Mouse (Mus musculus) heart, embryonic 13.5 days (tissue): ENCODE data around the gene Wwc1. TPM values are rescaled to one million over a fixed set of nuclear protein-coding genes. Genes with fewer than 3 reads are reported as not detected.

Experiments used
- ATAC-seq: fragments of 200-750 bp; cut with Nextera tagmentation; 2 replicates; pipeline ENCODE4 v1.8.0; 2017; ENCODE audit warnings: moderate TSS enrichment; ENCODE audit not compliant: insufficient number of reproducible peaks, low FRiP score, low TSS enrichment; ENCODE audit errors: extremely low read depth
- H3K27ac ChIP-seq: fragments of 300-500 bp; sonication (generic); replicated peaks from 2 replicates; pipeline ENCODE4 v1.5.1; 2015; ENCODE audit warnings: moderate library complexity, mild to moderate bottlenecking, inconsistent platforms
- H3K27me3 ChIP-seq: fragments of 300-500 bp; sonication (generic); replicated peaks from 2 replicates; pipeline ENCODE4 v1.6.1; 2015; ENCODE audit warnings: mild to moderate bottlenecking, inconsistent platforms
- H3K36me3 ChIP-seq: fragments of 300-500 bp; sonication (generic); 2 replicates; pipeline ENCODE4 v1.6.1; 2015; ENCODE audit warnings: mild to moderate bottlenecking, inconsistent platforms
- H3K4me1 ChIP-seq: fragments of 300-500 bp; sonication (generic); 2 replicates; pipeline ENCODE4 v1.6.1; 2015; ENCODE audit warnings: inconsistent platforms
- H3K4me2 ChIP-seq: fragments of 300-500 bp; sonication (generic); 2 replicates; pipeline ENCODE4 v1.6.1; 2015; ENCODE audit warnings: inconsistent platforms, mild to moderate bottlenecking, moderate library complexity
- H3K4me3 ChIP-seq: fragments of 300-500 bp; sonication (generic); 2 replicates; pipeline ENCODE4 v1.5.1; 2015; ENCODE audit warnings: moderate library complexity, mild to moderate bottlenecking, inconsistent platforms
- H3K9ac ChIP-seq: fragments of 300-500 bp; sonication (generic); 2 replicates; pipeline ENCODE4 v1.6.1; 2015; ENCODE audit warnings: inconsistent platforms, mild to moderate bottlenecking, moderate library complexity
- H3K9me3 ChIP-seq: fragments of 300-500 bp; sonication (generic); 2 replicates; pipeline ENCODE4 v1.6.1; 2016; ENCODE audit warnings: inconsistent platforms
- WGBS: fragments of 180-500 bp; shearing (Covaris S2); methylation state at CpG from one replicate; pipeline ENCODE4 v1.1.7; 2015; ENCODE audit warnings: mixed read lengths; 5-methylcytosine and 5-hydroxymethylcytosine counted together
- polyA plus RNA-seq: library from polyadenylated mRNA; unstranded; fragments of >200 nt; fragmentation: Nextera tagmentation; extraction: Ambion mirVana; gene quantifications from 2 replicates; pipeline ENCODE4 v1.2.1, GENCODE M21; 2015

The Wwc1 gene
- polyA plus RNA-seq, 1 experiment from 2014 or later, result 1.0 TPM

DNA sequence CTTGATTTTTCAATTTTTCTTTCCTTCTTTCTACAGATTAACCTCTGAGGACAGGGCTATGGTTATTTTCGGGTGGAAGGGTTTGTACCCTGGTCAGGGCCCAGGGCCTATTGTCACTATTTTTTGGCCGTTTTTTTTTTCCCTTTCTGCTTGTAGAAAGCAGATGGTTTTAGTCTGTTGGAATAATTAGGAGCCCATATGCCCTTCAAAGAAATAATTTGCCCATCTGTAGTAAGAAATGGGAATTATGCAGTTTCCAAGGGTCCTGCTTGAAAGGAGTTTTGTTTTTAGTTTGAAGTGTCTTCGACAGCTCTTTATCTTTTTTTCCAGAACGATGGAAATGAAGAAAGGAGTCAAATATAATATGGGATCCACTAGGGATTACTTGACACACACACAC is 9.6 kb upstream of the Wwc1 start:
- Histone ChIP-seq H3K4me3 (no peak overlapping the region), H3K4me2 (no peak overlapping the region)
- WGBS, result 62% methylated on average over 4 of the region's 4 CpGs

DNA sequence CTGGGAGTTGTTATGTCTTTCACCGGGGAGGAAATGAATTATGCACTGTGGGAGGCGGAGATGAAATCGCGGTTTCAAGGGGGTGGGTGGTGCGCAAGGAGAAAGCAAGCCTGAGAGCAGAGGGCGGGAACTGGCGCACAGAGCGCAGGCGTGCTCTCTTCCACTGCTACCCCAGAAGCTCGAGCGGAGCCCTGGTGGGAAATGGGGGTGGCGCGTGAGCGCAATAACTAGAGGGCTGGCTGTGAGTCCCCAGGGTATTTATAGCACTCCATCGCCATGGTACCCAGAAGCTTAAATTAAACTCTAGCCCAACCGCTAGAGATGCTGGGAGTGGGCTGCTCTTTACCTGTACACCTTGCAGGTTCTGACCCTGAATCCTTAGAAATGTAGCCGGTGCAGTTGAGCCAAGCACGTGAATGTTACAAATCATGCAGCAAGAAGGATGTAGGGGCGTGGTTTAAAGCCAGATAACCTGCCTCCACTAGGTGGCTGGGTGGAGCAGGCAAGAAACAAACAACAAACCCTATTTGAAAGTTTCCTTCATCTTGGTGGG is 5.6 kb upstream of the Wwc1 start:
- peak overlapping the region; percentile 70 for H3K4me2 ChIP-seq
- ATAC-seq, result no peak
- H3K4me3 ChIP-seq, result peak overlapping the region; percentile 42
- H3K27ac ChIP-seq, result peak overlapping the region; percentile 26; the same call in 1 of the 2 replicates
- peaks cover 44% of the 10 kb centered on the region for H3K27me3 ChIP-seq
- H3K9me3 ChIP-seq, result no peaks in the 10 kb centered on the region
- H3K36me3 ChIP-seq, result no peaks in the 10 kb centered on the region
- H3K9ac ChIP-seq, result peak overlapping the region; percentile 68
- peaks cover 15% of the 10 kb centered on the region for H3K4me1 ChIP-seq
- 1% methylated on average over 19 of the region's 19 CpGs for WGBS

More for the DNA sequence above, 9.6 kb upstream of the Wwc1 start:
- Histone ChIP-seq H3K36me3 (no peaks in the 10 kb centered on the region), H3K4me1 (peaks cover 15% of the 10 kb centered on the region), H3K27me3 (peaks cover 26% of the 10 kb centered on the region; the same call in 1 of the 2 replicates), H3K27ac (no peak overlapping the region), H3K9me3 (no peaks in the 10 kb centered on the region), H3K9ac (no peak overlapping the region)
- ATAC-seq, result no peak

DNA sequence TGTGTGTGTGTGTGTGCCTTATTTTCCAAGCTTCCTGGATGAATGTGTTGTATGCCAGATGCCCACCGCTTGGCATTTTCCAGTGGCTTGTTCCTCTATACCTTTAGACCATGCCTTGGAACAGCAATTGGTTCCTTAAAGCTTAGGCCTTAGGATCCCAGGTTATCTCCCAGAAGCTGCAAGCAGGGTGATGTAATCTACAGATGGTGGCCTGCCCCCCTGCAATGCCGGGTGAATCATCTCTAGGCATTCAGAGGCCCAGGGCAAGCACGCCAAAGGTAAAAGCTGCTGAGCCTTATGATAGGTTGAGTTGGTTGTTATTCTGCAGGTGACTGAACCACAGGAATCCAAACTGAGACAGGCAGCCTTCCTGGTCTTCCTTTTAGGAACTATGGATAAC is 2.4 kb upstream of the Wwc1 start:
- Histone ChIP-seq H3K27ac (no peak overlapping the region), H3K27me3 (peaks cover 62% of the 10 kb centered on the region), H3K9me3 (no peaks in the 10 kb centered on the region), H3K9ac (no peak overlapping the region), H3K36me3 (no peaks in the 10 kb centered on the region), H3K4me3 (no peak overlapping the region), H3K4me1 (peaks cover 29% of the 10 kb centered on the region), H3K4me2 (no peak overlapping the region)
- WGBS, result 63% methylated on average over 3 of the region's 3 CpGs
- ATAC-seq, result no peak

DNA sequence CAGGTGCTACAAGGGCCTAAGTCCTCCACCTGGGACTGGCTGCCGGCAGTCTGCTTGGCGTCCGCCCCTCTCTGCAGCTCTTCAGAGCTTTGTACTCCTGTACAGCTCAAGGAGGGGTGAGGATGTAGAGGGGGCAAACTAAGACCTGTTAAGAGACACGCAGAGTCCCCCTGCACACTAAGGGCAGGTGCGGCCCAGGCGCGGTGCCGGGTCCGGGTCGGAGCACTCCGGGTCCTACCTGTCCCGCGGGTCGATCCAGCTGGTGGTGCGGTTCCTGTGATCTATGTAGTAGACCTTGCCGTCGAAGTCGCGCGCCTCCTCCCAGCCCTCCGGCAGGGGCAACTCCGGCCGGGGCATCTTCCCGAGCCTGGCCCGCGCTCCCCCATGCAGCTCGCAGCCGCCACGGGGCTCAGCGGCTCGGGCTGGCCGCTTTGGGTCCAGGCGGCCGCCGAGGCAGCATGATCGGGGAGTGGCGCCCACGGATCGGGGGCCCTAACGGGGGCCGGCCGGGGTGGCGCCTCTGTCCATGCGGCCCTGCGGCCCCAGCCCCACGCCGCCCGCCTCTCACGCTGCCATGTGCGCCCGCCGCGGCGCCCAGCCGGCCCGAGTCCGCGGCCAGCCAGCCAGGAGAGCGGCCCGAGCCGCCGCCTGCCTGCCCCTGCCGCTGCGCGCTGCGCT is 455 bp downstream of the Wwc1 start:
- Histone ChIP-seq H3K4me3 (peak overlapping the region; percentile 82), H3K27ac (peak overlapping the region; percentile 32; the same call in 1 of the 2 replicates), H3K27me3 (peaks cover 55% of the 10 kb centered on the region), H3K4me2 (peak overlapping the region; percentile 98), H3K9me3 (no peaks in the 10 kb centered on the region), H3K36me3 (no peaks in the 10 kb centered on the region), H3K9ac (peak overlapping the region; percentile 85), H3K4me1 (peaks cover 17% of the 10 kb centered on the region)
- under 1% methylated on average over 45 of the region's 66 CpGs for WGBS
- ATAC-seq, result 0 out of 2 replicates have a peak, but pooled peaks have one; percentile 14

DNA sequence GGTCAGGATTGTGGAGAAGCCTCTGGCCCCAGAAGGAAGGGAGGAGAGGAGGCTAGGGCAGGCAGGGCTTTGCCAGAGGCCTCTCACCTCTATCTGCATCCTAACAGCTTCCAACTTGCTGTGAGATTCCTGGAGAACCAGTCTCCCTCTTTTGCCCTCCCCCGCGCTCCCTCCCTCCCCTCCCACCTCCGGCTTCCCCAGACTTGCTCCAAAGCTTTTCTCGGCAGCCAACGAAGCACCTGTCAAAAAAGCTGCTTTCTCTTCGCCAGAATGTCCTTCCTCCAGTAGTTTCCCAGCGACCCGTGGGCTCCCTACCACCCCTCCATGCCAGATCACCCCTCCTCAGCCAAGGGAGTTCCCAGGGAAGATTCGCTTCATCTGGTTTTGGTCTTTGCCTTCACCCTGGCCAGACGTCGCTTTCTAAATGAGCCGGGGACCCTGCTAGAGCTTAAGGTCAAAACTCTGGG is 1.0 kb downstream of the Wwc1 start:
- H3K4me3 ChIP-seq, result peak overlapping the region; percentile 82
- peaks cover 17% of the 10 kb centered on the region for H3K4me1 ChIP-seq
- H3K9ac ChIP-seq, result peak overlapping the region; percentile 85
- H3K27me3 ChIP-seq, result peaks cover 52% of the 10 kb centered on the region
- H3K4me2 ChIP-seq, result peak overlapping the region; percentile 98
- no peak overlapping the region for H3K27ac ChIP-seq
- no peaks in the 10 kb centered on the region for H3K9me3 ChIP-seq
- no peaks in the 10 kb centered on the region for H3K36me3 ChIP-seq
- no peak for ATAC-seq
- 2% methylated on average over 11 of the region's 12 CpGs for WGBS

DNA sequence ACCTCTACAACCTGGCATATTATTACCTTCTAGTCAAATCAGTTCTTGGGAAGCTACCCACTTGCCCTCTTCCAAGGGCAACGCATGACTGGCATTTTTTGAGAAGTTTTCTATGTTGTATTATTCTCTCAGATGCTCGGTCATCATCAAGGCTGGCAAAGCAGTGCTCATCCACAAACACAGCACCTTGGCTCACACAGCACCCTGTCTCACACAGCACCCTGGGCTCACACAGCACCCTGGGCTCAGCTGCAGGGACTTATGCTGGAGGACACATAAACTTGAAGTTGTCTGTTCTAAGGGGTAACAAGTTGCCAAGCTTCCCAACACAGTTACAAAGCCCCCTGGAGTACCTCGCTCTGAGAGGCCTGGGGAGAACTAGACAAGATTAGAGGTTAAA is 2.5 kb downstream of the Wwc1 start:
- Histone ChIP-seq H3K4me2 (no peak overlapping the region), H3K4me1 (peaks cover 20% of the 10 kb centered on the region), H3K36me3 (no peaks in the 10 kb centered on the region), H3K9me3 (no peaks in the 10 kb centered on the region), H3K27ac (no peak overlapping the region), H3K9ac (no peak overlapping the region), H3K27me3 (peaks cover 57% of the 10 kb centered on the region), H3K4me3 (no peak overlapping the region)
- WGBS, result 79% methylated on average over 3 of the region's 3 CpGs
- no peak for ATAC-seq

DNA sequence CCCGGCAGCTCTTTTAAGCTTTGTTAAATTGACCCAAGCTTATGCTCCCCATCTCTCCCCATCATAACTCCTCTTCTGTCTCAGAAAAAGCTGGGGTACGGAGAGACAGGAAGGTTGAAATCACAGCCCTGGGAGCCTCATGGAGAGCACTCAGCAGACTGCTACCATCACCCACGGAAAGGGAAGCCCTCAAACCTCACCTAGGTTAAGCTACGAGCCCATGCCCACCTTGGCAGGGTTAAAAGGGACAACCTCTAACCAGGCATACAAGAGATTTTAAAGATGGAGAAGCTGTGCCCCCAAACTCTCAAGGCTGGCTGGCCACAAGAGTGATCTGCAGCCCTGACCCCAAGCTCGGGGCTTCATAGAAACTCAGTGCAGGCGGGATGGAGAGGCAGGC is 3.2 kb downstream of the Wwc1 start:
- H3K9ac ChIP-seq, result no peak overlapping the region
- no peak for ATAC-seq
- 65% methylated on average over 6 of the region's 6 CpGs for WGBS
- no peaks in the 10 kb centered on the region for H3K9me3 ChIP-seq
- peaks cover 59% of the 10 kb centered on the region for H3K27me3 ChIP-seq
- peaks cover 27% of the 10 kb centered on the region for H3K4me1 ChIP-seq
- H3K27ac ChIP-seq, result no peak overlapping the region
- H3K4me2 ChIP-seq, result no peak overlapping the region
- no peak overlapping the region for H3K4me3 ChIP-seq
- no peaks in the 10 kb centered on the region for H3K36me3 ChIP-seq

DNA sequence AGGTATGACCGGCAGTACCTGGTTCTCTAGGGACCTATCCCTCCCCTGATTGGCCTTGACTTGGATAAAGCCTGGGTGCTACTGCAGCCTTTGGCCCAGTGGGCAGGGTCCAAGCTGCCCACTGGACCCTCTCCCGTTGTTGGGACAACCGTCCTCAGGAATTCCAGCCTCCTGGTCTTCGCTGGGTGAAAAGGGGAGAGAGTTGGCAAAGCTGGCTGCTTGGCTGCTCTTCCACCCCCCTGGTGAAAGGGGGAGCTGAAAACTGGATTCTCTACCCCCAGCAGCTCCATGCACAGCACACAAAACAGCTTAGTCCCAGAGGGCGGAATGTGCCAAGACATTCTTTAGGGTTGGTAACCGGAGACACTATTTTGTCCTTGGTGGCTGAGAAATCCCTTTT is 3.8 kb downstream of the Wwc1 start:
- no peak overlapping the region for H3K27ac ChIP-seq
- no peaks in the 10 kb centered on the region for H3K9me3 ChIP-seq

DNA sequence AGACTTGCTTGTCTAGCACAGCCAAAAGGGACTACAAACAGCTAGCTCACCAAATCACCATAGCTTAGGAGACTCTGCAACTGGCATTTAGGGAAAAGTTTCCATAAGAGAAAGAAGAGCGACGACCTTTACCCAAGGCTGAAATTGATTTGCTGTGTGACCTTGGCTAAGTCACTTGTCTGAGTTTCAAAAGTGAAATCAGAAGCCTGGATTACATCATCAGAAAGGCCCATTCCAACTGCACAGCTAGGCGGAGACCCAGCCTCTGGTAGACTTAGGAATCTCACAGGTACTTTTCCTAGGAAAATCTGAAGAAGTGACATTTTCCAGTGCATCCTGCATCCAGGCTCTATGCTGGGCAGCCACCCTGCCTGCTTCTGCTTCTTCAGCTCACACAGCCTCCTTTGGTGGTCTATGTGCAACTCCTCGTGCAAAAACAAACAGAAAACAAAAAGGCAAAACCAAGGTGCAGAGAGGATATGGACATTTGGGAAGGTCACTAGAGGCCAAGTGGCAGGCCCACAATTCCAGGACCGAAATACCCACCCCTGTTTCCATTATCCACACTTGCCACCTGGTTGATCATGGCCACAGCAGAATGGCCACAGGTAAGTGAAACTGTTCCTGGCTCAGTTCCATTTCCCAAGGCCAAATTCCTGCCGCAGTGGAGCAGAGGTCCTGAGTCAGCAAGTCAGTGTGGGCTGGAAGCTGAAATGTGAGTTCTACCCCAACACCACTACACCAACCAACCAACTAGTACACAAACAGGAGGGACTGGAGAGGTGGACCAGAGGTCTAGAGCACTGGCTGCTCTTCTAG is 5.5 kb downstream of the Wwc1 start:
- H3K27me3 ChIP-seq, result peaks cover 45% of the 10 kb centered on the region
- no peaks in the 10 kb centered on the region for H3K36me3 ChIP-seq
- H3K9me3 ChIP-seq, result no peaks in the 10 kb centered on the region
- H3K4me3 ChIP-seq, result no peak overlapping the region
- no peak for ATAC-seq
- no peak overlapping the region for H3K9ac ChIP-seq
- no peak overlapping the region for H3K27ac ChIP-seq
- peaks cover 40% of the 10 kb centered on the region for H3K4me1 ChIP-seq
- no peak overlapping the region for H3K4me2 ChIP-seq
- 73% methylated on average over 6 of the region's 6 CpGs for WGBS

More for the DNA sequence above, 3.8 kb downstream of the Wwc1 start:
- peaks cover 52% of the 10 kb centered on the region for H3K27me3 ChIP-seq
- no peak overlapping the region for H3K4me3 ChIP-seq
- H3K4me2 ChIP-seq, result no peak overlapping the region
- ATAC-seq, result no peak
- H3K9ac ChIP-seq, result no peak overlapping the region
- WGBS, result 52% methylated on average over 6 of the region's 6 CpGs
- peaks cover 31% of the 10 kb centered on the region for H3K4me1 ChIP-seq
- no peaks in the 10 kb centered on the region for H3K36me3 ChIP-seq

DNA sequence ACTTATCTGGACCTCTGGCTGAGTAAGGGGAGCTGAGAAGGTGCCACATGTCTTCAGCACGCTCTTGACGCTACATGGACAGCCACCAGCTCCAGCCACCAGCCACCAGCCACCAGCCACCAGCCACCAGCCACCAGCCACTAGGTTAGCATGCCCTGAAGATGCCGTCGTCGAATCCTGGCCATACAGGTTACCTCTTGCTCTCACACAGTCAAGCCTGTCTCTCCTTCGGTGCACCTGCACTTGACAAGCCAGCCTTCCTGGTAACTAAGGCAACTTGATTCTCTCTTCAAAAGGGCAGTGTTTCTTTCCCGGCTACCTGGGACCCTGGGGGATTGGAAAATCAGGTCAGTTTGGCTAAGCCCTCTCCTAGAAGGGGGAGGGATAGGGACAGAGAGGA is 7.2 kb downstream of the Wwc1 start:
- Histone ChIP-seq H3K36me3 (no peaks in the 10 kb centered on the region), H3K9me3 (no peaks in the 10 kb centered on the region), H3K4me3 (no peak overlapping the region), H3K27ac (no peak overlapping the region), H3K27me3 (peaks cover 28% of the 10 kb centered on the region), H3K4me1 (peaks cover 26% of the 10 kb centered on the region), H3K4me2 (no peak overlapping the region), H3K9ac (no peak overlapping the region)
- no peak for ATAC-seq
- 34% methylated on average over 7 of the region's 7 CpGs for WGBS

DNA sequence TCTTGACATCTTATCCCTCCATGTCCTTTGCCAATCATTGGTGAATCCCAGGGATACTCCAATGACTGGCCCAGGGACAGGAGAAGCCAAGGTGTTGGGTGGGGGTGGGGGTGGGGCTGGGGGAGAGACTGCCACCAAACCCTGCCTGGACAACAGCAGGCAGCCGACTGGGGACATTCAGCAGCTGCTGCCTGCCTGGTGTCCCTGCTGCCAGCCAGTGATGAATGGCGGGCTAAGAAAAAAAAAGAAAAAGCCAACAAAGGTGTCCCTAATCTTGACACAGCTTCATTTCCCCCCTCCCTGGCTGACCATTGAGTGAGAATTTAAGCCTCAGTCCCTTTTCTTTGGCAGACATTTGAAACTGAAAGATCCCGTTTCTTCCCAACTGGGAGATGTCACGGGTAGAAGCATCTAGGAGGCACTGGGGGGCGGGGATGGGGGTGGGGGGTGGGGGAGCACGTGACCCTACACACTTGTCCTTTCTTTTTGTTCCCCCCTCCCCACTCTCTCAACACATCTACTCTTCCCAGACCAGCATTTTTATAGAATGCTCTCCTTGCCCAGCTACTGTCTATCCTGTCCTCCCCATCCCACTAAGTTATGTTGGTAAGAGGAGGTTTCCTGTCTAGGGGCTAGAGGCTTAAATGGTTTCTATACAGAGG is 7.9 kb downstream of the Wwc1 start:
- Histone ChIP-seq H3K9me3 (no peaks in the 10 kb centered on the region), H3K4me3 (no peak overlapping the region), H3K36me3 (no peaks in the 10 kb centered on the region), H3K4me2 (peak overlapping the region; percentile 27; the same call in 1 of the 2 replicates), H3K27ac (no peak overlapping the region), H3K4me1 (peaks cover 26% of the 10 kb centered on the region), H3K9ac (no peak overlapping the region), H3K27me3 (peaks cover 22% of the 10 kb centered on the region)
- 9% methylated on average over 6 of the region's 6 CpGs for WGBS
- ATAC-seq, result no peak
